Mouse (Mus musculus) right cerebral cortex, postnatal 4 days (tissue): Measurements from ENCODE around the gene Kank1.

Experiments used
- DNase-seq: peaks from one replicate; pipeline ENCODE4 v3.0.0-alpha.2; 2022

The Kank1 gene

GRCm38 (mm10) chr19:25253198-25253597, 16.4 kb downstream of the Kank1 start:
- no peak for DNase-seq

DNA sequence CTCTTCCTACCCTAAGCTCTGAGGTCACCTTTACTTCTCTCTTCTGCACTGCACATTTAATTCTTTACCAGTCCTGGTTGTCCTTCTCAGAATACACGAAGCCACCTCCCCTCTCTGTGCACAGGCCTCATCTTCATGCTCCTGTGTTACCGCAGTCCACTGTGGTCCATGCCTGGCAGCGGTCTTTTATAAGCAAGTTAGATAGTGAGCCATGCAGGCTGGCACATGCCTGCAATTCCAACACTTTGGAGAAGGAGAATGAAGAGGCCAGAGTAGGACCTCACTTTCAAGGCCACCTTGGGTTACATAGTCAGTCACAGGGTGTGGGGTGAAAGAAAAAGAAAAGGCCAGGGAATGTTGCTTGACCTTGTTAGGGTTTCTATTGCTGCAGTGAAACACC, 16.9 kb downstream of the Kank1 start:
- no peak for DNase-seq

DNA sequence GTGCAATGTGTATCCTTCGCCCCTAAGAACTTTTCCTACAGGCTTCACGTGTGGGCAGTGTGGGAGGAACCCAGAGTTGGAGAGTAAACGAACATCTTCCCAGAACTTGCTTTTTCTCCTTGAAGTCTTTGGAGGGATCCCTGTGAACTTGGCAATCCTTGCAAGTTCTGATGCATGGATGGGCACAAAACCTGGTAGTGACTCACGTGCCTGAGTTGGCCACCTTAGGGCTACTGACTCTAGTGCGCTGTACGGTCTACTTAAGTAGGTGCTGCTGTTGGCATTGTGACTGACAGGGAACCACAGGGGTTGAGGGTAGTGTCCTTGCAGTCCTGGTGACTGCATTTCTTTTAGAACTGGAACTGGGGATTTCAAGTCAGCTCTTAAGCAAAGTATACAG, 21.5 kb downstream of the Kank1 start:
- no peak for DNase-seq

DNA sequence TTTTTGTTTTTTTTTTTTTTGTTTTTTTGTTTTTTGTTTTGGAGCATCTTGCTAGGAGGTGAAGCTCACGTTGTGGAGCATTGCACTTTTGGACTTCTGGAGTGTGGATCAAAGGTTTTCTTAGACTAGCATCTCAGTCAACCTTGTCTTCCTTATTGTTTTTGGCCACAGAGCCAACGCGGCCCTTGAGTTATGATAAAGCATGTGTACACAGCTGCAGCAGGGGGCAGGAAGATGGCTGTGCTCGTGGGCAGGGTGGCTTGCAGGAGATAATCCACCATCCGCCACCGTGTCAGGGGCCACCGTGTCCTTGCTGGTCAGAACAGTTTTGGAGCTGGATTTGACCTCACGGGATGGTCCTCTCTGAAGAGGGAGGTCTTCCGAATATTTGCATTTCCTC, 29.4 kb downstream of the Kank1 start:
- no peak for DNase-seq

- no peak for DNase-seq
Measured at GRCm38 (mm10) chr19:25267247-25267646, 30.5 kb downstream of the Kank1 start.

GRCm38 (mm10) chr19:25268532-25268931, 31.8 kb downstream of the Kank1 start:
- peak; percentile 62 for DNase-seq

DNA sequence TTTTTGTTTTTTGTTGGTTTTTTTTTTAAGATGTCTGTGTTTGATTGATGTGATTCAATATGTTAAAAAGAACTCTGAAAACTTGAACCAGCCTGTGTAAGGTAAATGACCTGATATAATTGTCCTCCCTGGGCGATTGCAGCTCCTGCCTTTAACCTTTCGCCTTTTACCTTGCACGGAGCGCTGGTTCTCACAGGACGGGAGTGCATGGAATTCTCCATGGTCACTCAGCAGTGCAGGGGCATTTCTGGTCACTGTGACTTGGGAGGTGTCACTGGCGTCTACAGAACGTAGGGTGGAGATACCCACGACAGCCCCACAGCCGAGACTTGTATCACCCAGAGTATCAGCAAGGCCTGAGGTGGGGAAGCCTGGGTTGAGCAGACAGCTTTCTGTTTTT, 34.8 kb downstream of the Kank1 start:
- DNase-seq = no peak

- no peak for DNase-seq
Measured at GRCm38 (mm10) chr19:25273179-25273578, 36.4 kb downstream of the Kank1 start.

DNA sequence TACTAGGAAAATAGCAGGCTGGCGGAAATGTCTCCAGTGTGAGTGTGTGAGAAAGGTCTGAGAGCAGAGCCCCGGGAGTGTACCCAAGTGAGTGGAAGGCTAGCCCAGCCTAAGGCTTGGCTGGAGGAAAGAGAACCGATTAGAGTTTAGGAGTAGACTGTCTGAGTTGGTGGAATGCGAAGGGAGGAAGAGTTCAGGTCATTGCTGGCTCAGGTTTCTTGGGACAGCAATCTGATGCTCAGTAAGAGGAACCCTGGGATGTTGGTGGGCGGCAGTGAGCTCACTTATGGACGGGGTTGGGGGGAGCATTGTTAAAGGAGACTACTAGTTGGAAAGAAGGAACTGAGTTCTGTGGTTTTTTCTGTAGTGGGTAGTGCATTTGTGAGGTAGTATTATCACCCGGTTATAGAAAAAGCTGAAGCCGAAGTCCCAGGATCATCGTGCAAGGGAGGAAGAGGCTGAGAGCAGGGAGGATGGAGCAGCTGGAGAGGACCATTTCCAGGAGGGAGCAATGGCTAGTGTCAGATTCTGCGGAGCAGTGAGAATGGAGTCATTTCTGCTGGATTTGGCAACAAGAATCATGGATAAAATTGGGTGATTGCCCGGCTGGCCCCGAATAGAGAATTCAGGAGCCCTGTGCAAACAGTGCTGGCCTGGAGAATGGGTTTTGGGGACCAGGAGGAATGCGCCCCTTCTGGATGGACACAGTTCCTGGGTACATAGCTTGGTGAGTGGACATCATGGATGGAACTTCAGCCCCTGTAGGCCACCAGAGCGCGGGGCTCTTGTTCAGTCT, 40.0 kb downstream of the Kank1 start:
- no peak for DNase-seq

DNA sequence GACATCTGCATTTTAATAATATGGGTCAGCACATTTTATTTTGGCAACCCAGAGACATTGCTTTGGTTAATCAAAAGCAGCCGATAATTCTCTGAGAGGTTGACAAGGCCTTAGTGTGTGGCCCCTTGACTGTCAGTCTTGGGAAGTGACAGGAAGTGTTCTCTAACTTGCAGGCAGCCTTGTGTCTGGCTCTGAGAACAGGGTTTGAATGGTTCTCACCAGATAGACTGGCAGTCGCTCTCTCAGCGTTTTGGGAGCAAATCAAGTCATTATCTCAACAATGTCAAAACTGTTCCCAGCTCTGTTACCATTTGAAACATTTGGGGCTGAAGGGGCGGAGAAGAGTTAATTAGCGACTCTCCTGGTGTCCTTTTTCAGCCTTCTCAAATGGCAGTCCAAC, 41.0 kb downstream of the Kank1 start:
- DNase-seq = no peak

- DNase-seq = no peak
Measured at GRCm38 (mm10) chr19:25279603-25280002, 42.8 kb downstream of the Kank1 start.

DNA sequence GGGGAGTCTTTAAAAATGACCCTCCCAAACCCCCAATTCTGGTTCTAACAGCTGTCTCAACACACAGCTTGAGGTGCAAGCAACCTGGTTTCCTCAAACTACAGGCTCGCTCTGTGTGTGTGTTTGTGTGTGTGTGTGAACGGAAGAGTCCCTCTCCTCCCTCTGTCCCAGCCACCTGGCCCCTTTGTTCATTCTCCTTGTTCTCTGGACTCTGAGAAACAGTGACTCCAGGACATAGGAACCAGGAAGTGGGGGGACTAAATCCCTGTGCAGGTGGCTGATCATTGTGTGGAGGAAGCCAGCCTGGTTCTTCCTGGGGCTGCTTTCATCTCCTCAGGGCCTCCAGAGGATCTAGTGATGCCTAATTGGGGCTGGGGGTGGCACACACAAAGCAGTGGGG, 46.9 kb downstream of the Kank1 start:
- DNase-seq = no peak

GRCm38 (mm10) chr19:25285756-25286538, 49.2 kb downstream of the Kank1 start:
- peak; percentile 81 for DNase-seq

DNA sequence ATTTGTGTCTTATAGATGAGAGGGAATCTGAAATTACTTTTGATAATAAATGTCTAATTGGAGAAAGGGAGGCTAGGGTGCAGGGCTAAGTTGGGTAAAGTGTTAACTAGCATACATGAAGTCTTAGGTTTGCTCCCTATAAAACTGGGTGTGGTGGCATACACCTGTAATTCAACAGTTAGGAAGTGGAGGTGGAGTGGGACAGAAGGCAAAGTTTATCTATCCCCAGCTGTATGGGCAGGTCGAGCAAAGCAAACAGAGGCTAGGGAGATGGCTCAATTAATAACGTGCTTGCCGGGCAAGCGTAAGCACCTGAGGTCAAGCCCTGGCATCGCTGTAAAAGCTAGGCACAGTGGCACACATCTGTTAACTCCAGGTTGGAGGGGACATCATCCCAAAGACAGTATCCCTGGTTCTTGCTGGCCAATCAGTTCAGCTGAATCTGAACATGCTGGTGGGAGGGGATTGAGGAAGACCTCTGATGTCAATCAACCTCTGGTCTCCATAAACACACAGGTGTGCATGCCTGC, 54.3 kb downstream of the Kank1 start:
- no peak for DNase-seq

- DNase-seq = no peak
Measured at GRCm38 (mm10) chr19:25295207-25295606, 58.4 kb downstream of the Kank1 start.

DNA sequence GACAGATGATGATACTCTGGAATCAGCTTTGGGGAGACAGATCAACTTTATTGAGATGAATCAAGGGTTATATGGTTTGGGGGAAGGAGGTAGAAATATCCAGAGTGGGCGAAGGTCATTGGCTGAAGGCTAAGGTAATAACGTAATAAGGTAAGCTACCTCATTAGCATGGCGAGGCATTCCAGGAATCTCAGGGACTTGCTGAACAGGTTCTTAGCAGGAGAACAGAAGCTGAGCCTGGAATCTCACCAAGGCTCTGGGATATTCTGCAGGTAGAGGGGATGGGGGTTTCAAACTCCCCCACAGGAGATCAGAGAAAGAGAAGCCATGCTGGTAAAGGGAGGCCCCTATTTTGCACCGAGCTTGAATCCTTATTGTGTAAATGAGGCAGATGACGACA, 60.5 kb downstream of the Kank1 start:
- DNase-seq = no peak

- DNase-seq = no peak
Measured at GRCm38 (mm10) chr19:25299852-25300670, 63.3 kb downstream of the Kank1 start.

GRCm38 (mm10) chr19:25301189-25301588, 64.4 kb downstream of the Kank1 start:
- DNase-seq = no peak

DNA sequence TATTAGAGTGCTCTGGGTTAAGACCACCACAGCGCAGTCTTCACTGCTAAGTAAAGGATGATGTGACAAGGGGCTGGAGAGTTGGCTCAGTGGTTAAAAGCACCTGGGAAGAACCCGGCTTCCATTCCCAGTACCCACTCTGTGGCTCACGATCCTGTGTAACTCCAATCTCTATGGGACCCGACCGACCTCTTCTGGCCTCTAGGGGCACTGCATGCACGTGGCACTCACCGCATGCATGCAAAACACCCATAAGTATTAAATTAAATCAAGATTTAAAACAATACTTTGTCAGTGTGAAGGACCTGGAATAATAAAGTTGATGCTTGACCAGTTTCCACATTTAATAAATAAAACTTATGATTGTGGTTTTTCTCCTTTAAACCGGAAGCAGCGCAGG, 69.5 kb downstream of the Kank1 start:
- DNase-seq = no peak

GRCm38 (mm10) chr19:25308156-25308555, 71.4 kb downstream of the Kank1 start:
- no peak for DNase-seq

GRCm38 (mm10) chr19:25308763-25309162, 72.0 kb downstream of the Kank1 start:
- DNase-seq = no peak

- DNase-seq = no peak
Measured at GRCm38 (mm10) chr19:25310989-25311388, 74.2 kb downstream of the Kank1 start.

- no peak for DNase-seq
Measured at GRCm38 (mm10) chr19:25311626-25312025, 74.9 kb downstream of the Kank1 start.
